Mouse (Mus musculus) testis, adult 2 months (tissue): ENCODE measurements around the gene Tmem248.

Experiments
- CTCF ChIP-seq: fragments of 200-500 bp; IDR thresholded peaks from 2 replicates; pipeline ENCODE4 v1.5.1; 2012; ENCODE audit warnings: low read depth, mild to moderate bottlenecking, inconsistent platforms, low read length, moderate library complexity; ENCODE audit not compliant: control insufficient read depth, insufficient read depth, insufficient replicate concordance
- POLR2A ChIP-seq: fragments of 200-500 bp; IDR thresholded peaks from 2 replicates; pipeline ENCODE4 v1.6.1; 2012; ENCODE audit warnings: low read depth, mild to moderate bottlenecking, inconsistent platforms, low read length, moderate library complexity; ENCODE audit not compliant: control insufficient read depth

GRCm38 (mm10) chr5:130218336-130218735 lies 1.5 kb downstream of the Tmem248 start:
- TF ChIP-seq POLR2A (no peak), CTCF (no peak)
